Mouse (Mus musculus) midbrain, embryonic 10.5 days (tissue): Measurements from ENCODE around the gene Fam227a. TPM values are rescaled to one million over a fixed set of nuclear protein-coding genes. Genes with fewer than 3 reads are reported as not detected.
A peak's percentile ranks its signal among the peaks of the same experiment; 100 is the strongest.
"Not testable (repeated sequence)": the region's sequence is repeated elsewhere in the genome, so short reads cannot be mapped to it uniquely, and the experiment has no call there.

Experiments used
- DNase-seq: peaks from one replicate; pipeline ENCODE4 v3.0.0-alpha.2; 2017; ENCODE audit warnings: low spot score
- H3K27ac ChIP-seq: fragments of 300-500 bp; sonication (generic); replicated peaks from 2 replicates; pipeline ENCODE4 v1.5.1; 2016; ENCODE audit warnings: mild to moderate bottlenecking
- H3K27me3 ChIP-seq: fragments of 300-500 bp; sonication (generic); 2 replicates; pipeline ENCODE4 v1.6.1; 2016; ENCODE audit warnings: low read depth, mild to moderate bottlenecking; ENCODE audit not compliant: poor library complexity, severe bottlenecking
- H3K36me3 ChIP-seq: fragments of 300-500 bp; sonication (generic); 2 replicates; pipeline ENCODE4 v1.6.1; 2016; ENCODE audit warnings: mild to moderate bottlenecking, moderate library complexity
- H3K4me1 ChIP-seq: fragments of 300-500 bp; sonication (generic); 2 replicates; pipeline ENCODE4 v1.6.1; 2016
- H3K4me3 ChIP-seq: fragments of 300-500 bp; sonication (generic); 2 replicates; pipeline ENCODE4 v1.5.1; 2016; ENCODE audit warnings: mild to moderate bottlenecking, moderate library complexity
- H3K9me3 ChIP-seq: fragments of 300-500 bp; sonication (generic); replicated peaks from 2 replicates; pipeline ENCODE4 v1.6.1; 2016; ENCODE audit warnings: mild to moderate bottlenecking
- WGBS: fragments of 180-500 bp; shearing (Covaris S2); methylation state at CpG from one replicate; pipeline ENCODE4 v1.1.7; 2016; 5-methylcytosine and 5-hydroxymethylcytosine counted together
- polyA plus RNA-seq: library from polyadenylated mRNA; unstranded; fragments of >200 nt; fragmentation: Nextera tagmentation; extraction: Ambion mirVana; gene quantifications from 2 replicates; pipeline ENCODE4 v1.2.1, GENCODE M21; 2016

The Fam227a gene
- polyA plus RNA-seq, 1 experiment from 2014 or later: 2.2 TPM

DNA sequence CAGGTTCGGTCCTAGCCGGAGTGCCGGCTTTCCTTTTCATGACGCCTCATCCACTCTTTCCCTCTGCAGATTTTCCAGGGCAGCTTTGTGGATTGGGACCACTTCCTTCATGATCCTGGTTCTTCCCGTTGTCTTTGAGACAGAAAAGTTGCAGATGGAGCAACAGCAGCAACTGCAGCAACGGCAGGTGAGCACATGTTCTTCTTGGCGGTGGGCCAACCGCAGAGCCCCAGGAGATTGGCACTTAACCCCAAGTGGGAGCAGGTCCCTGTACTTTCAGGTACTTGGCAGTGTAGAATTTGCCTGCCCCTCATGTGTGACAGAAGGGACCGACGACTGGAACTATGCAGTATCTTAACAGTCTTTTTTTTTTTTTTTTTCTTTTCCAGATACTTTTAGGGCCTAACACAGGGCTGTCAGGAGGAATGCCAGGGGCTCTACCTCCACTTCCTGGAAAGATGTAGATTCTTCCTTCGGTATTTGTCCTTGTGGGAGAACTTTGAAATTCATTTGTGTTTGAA lies 13.1 kb upstream of the Fam227a start:
- not testable (repeated sequence) for H3K4me1 ChIP-seq, H3K27ac ChIP-seq, DNase-seq, H3K9me3 ChIP-seq, H3K27me3 ChIP-seq
- WGBS: 88% methylated on average over 11 of the region's 11 CpGs
- Histone ChIP-seq H3K4me3 (peak overlapping the region; percentile 84), H3K36me3 (peaks cover 65% of the 10 kb centered on the region)

DNA sequence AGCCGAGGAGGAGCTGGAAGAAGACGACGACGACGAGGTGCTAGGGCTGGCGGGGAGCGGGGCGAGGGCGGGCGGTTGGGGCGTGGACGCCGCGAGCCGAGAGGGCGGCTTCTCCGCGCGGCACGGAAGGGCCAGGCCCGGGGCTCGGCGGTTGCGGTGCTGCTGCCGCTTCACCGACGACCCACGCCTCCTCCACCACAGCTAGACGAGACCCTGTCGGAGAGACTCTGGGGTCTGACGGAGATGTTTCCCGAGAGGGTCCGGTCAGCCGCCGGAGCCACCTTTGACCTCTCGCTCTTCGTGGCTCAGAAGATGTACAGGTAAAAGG lies 12.2 kb upstream of the Fam227a start:
- peaks cover 7% of the 10 kb centered on the region for H3K4me1 ChIP-seq
- peak overlapping the region; percentile 87 for H3K27ac ChIP-seq
- no peaks in the 10 kb centered on the region for H3K27me3 ChIP-seq
- peaks cover 65% of the 10 kb centered on the region for H3K36me3 ChIP-seq
- H3K9me3 ChIP-seq: no peaks in the 10 kb centered on the region
- H3K4me3 ChIP-seq: peak overlapping the region; percentile 84
- WGBS: under 1% methylated on average over 37 of the region's 37 CpGs
- no peak for DNase-seq

DNA sequence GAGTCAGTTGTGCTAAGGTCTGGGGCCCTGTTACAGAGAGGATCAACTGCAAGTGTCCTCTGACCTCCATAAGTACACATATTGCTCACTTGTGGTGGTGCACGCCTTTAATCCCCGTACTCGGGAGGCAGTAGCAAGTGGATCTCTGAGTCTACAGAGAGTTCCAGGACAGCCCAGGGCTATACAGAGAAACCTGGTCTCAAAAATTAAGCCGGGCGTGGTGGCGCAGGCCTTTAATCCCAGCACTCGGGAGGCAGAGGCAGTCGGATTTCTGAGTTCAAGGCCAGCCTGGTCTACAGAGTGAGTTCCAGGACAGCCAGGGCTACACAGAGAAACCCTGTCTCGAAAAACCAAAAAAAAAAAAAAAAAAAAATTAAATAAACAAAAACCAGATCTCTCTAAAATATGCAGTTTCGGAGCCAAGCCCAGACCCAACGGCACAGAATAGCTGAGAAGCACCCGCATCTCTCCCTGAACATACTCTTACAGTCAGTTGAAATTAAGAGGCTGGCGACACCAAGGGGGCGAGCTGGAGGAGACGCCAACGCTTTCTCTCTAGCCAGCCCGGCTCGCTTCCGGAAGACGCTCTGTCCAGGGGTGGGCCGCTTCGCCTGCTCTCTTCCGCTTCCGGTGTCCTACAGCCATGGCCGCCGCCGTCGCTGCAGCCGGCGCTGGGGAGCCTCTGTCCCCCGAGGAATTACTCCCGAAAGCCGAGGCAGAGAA lies 11.7 kb upstream of the Fam227a start, which contains the start of gene Tomm22:
Tomm22 (plus strand) TSS at position 613 of the 723 bp plus-strand sequence.
- H3K4me3 ChIP-seq: peak within 1 kb of the TSS; percentile 84
- H3K4me1 ChIP-seq: peaks cover 7% of the 10 kb centered on the region
- 22% methylated on average over 33 of the region's 33 CpGs for WGBS
- H3K27ac ChIP-seq: peak within 1 kb of the TSS; percentile 87
- H3K9me3 ChIP-seq: no peaks in the 10 kb centered on the region
- peak; percentile 90 for DNase-seq
- H3K27me3 ChIP-seq: no peaks in the 10 kb centered on the region
- peaks cover 66% of the 10 kb centered on the region for H3K36me3 ChIP-seq

DNA sequence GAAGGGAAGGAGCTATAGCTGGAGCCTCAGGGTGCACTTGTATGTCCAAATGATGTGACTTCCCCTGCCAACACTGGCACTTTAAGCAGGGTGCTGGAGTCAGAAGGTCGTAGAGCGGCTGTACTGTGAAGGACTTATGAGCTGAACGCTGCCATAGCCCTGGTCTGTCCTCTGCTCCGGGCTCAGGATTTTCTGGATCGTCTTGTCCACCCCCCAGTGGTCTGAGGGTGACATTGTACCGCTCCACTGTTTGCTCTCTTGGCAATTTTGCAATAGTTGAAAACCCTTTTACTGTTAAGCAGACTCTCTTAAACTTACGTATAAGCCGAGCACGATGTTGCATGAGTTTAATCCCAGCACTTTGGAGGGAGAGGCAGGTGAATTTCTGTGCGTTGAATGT lies 10.4 kb upstream of the Fam227a start:
- 75% methylated on average over 10 of the region's 10 CpGs for WGBS
- H3K4me1 ChIP-seq: peaks cover 7% of the 10 kb centered on the region
- peaks cover 58% of the 10 kb centered on the region for H3K36me3 ChIP-seq
- H3K27me3 ChIP-seq: no peaks in the 10 kb centered on the region
- no peaks in the 10 kb centered on the region for H3K9me3 ChIP-seq
- no peak overlapping the region for H3K27ac ChIP-seq
- no peak for DNase-seq
- H3K4me3 ChIP-seq: no peak overlapping the region

- H3K27me3 ChIP-seq: no peaks in the 10 kb centered on the region
- no peak overlapping the region for H3K4me3 ChIP-seq
- peaks cover 68% of the 10 kb centered on the region for H3K36me3 ChIP-seq
- WGBS: 87% methylated on average over 8 of the region's 8 CpGs
- H3K9me3 ChIP-seq: peaks cover 6% of the 10 kb centered on the region
- H3K4me1 ChIP-seq: peaks cover 5% of the 10 kb centered on the region
- no peak for DNase-seq
- H3K27ac ChIP-seq: no peak overlapping the region
These were observed 5.9 kb upstream of the Fam227a start for GRCm38 (mm10) chr15:79664666-79665065.

GRCm38 (mm10) chr15:79661852-79662251 lies 3.1 kb upstream of the Fam227a start:
- DNase-seq: peak; percentile 28
- Histone ChIP-seq H3K4me1 (peaks cover 14% of the 10 kb centered on the region), H3K4me3 (no peak overlapping the region), H3K9me3 (peaks cover 6% of the 10 kb centered on the region), H3K27me3 (no peaks in the 10 kb centered on the region), H3K27ac (no peak overlapping the region), H3K36me3 (peaks cover 55% of the 10 kb centered on the region)
- 71% methylated on average over 4 of the region's 4 CpGs for WGBS

- peaks cover 24% of the 10 kb centered on the region for H3K36me3 ChIP-seq
- WGBS: 6% methylated on average over 16 of the region's 16 CpGs
- H3K9me3 ChIP-seq: peaks cover 6% of the 10 kb centered on the region
- peak; percentile 81 for DNase-seq
- H3K27me3 ChIP-seq: no peaks in the 10 kb centered on the region
- peak overlapping the region; percentile 99 for H3K27ac ChIP-seq
- peak overlapping the region; percentile 74 for H3K4me3 ChIP-seq
- H3K4me1 ChIP-seq: peaks cover 14% of the 10 kb centered on the region
These were observed 772 bp downstream of the Fam227a start for GRCm38 (mm10) chr15:79657837-79658530.

- Histone ChIP-seq H3K4me1 (peaks cover 14% of the 10 kb centered on the region), H3K27ac (no peak overlapping the region), H3K27me3 (no peaks in the 10 kb centered on the region), H3K36me3 (peaks cover 18% of the 10 kb centered on the region), H3K9me3 (peaks cover 2% of the 10 kb centered on the region; the same call in 1 of the 2 replicates), H3K4me3 (no peak overlapping the region)
- WGBS: 93% methylated on average over 14 of the region's 14 CpGs
- DNase-seq: no peak
These were observed 2.3 kb downstream of the Fam227a start for GRCm38 (mm10) chr15:79656451-79656850.

- no peak for DNase-seq
- Histone ChIP-seq H3K4me3 (no peak overlapping the region), H3K9me3 (no peaks in the 10 kb centered on the region), H3K27me3 (no peaks in the 10 kb centered on the region), H3K4me1 (no peaks in the 10 kb centered on the region), H3K36me3 (peaks cover 41% of the 10 kb centered on the region), H3K27ac (no peak overlapping the region)
- 76% methylated on average over 4 of the region's 4 CpGs for WGBS
These were observed 7.3 kb downstream of the Fam227a start for GRCm38 (mm10) chr15:79651481-79651880.

GRCm38 (mm10) chr15:79650569-79650968 lies 8.2 kb downstream of the Fam227a start:
- peaks cover 41% of the 10 kb centered on the region for H3K36me3 ChIP-seq

DNA sequence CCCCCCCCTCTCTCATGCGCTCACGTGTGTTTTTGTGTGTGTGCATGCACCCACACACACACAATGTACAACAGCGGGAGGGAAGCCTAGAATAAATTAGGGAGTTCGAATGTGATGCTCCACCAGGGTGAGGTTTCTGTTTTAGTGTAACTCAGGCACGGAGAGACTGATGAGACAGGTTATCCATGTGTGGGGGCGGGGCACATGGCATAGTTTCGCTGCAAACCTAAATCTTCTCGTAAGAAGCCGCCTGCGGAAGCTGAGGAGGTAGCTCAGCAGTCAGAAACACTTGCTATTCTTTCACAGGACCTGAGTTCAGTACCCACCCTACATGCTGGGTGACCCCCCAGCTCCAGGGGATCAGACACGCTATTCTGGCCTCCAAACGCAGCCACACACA lies 10.6 kb downstream of the Fam227a start:
- H3K4me3 ChIP-seq: no peak overlapping the region
- peaks cover 44% of the 10 kb centered on the region for H3K36me3 ChIP-seq
- WGBS: 90% methylated on average over 12 of the region's 12 CpGs
- H3K27ac ChIP-seq: no peak overlapping the region
- DNase-seq: no peak
- no peaks in the 10 kb centered on the region for H3K9me3 ChIP-seq
- no peaks in the 10 kb centered on the region for H3K27me3 ChIP-seq
- H3K4me1 ChIP-seq: no peaks in the 10 kb centered on the region

More at GRCm38 (mm10) chr15:79650569-79650968, 8.2 kb downstream of the Fam227a start:
- no peaks in the 10 kb centered on the region for H3K4me1 ChIP-seq
- peak; percentile 37 for DNase-seq
- H3K27ac ChIP-seq: no peak overlapping the region
- H3K9me3 ChIP-seq: no peaks in the 10 kb centered on the region
- H3K4me3 ChIP-seq: no peak overlapping the region
- H3K27me3 ChIP-seq: no peaks in the 10 kb centered on the region

- no peaks in the 10 kb centered on the region for H3K27me3 ChIP-seq
- H3K36me3 ChIP-seq: peaks cover 58% of the 10 kb centered on the region
- WGBS: 86% methylated on average over 2 of the region's 2 CpGs
- DNase-seq: no peak
- H3K27ac ChIP-seq: no peak overlapping the region
- H3K9me3 ChIP-seq: no peaks in the 10 kb centered on the region
- H3K4me1 ChIP-seq: no peaks in the 10 kb centered on the region
- H3K4me3 ChIP-seq: no peak overlapping the region
These were observed 13.3 kb downstream of the Fam227a start for GRCm38 (mm10) chr15:79645483-79645882.
